Mouse (Mus musculus) spleen, postnatal 36 days (tissue): ENCODE measurements around the gene Appl1.

Experiments used
- DNase-seq, 2 experiments: peaks; one replicate each; pipeline ENCODE4 v3.0.0; 2022; ENCODE audit warnings: low spot score in 2 of 2, mixed read lengths in 1 of 2

Appl1 gene

DNA sequence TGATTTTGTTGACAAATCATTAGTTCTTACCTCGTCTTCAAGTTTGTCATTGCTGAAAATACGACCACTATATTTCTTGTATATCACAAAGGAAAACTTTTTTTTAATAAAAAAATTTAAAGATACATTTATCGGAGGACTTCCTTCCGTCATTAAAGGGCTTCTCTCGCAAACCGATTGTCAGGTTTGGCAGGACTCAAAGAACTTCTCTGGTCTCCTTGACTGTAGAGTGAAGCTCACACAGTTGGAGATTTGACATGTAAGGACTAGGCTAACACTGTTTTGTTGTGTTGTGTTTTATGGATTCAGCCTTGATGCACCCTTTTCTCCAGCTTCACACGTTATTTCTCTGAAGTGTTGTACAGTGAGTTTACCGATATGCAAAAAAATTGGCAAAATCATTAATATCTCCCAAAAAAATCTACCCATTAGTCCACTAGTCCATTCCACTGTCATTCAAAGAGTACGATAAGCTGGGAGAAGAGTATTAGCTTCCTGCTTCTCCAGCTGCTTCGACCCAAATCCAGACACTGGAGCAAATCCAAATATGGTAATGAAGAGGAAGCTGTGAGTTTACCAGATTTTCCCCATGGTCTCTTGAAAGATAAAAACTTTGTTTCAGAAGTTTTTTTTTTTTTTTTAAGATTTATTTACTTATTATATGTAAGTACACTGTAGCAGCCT lies at the start of gene Appl1:
Appl1 (minus strand) TSS at position 127 of the 684 bp plus-strand sequence.
- DNase-seq, result no peak

DNA sequence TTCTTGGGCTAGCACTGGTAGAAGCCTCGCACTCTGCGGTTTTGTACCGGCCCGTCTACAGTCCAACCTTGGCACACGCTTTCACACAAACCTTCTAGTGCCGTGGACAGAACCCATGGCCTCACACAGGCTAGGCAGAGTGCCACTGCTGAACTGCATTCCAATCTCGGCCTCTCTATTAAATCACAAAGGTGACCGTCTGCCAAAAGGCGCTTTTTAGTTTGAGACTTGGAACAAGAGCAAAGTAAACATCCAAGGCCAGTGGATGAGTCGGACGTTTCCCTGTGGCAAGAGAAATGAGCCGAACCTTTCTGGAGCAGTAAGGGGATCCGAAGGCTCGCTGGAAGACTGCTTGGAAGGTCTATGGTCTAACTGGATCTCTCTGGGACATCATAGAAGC lies 48.8 kb upstream of the Appl1 start:
- no peak for DNase-seq

GRCm38 (mm10) chr14:27017936-27018335 lies 46.9 kb upstream of the Appl1 start:
- DNase-seq, result peak in 1 of 2 experiments; percentile 18

GRCm38 (mm10) chr14:27013658-27014057 lies 42.6 kb upstream of the Appl1 start:
- DNase-seq, result no peak

GRCm38 (mm10) chr14:27011561-27011960 lies 40.5 kb upstream of the Appl1 start:
- no peak for DNase-seq

DNA sequence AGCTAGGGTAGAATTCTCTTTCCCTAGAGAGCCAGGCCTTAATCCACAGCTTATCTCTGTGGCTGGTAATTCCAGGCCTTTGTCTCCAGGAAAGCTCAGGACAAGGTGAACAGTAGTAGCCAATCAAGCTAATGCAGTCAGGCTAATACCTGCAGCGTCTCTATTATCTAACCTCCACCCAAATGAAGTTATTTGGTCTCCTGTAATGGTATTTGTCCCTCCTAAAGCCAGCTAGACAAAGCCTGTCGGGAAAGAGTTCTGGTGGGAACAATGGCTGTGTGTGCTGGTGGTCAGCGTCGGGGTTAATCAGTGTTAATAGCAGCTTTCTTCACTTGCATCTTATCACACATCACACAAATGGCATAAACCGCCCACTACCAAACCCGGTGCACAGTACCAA lies 34.9 kb upstream of the Appl1 start:
- no peak for DNase-seq

DNA sequence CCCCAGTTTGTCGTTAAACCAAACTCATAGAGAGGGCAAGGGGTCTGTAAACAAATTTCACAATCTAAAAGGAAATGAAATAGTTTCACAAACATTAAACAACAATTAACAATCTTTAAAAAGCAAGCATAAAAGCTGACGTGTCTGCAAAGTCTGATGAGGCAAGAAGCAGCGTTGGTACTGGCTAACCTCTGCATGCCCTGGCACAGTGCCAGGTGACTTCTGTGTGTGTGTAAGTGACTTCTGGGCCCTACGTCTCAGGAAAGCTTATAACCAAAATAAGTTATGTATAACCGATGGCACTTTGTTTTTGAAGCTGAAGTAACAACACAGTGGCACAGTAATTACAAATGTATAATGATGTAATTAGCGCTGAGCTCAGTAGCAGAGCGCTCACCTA lies 33.9 kb upstream of the Appl1 start:
- DNase-seq, result no peak

DNA sequence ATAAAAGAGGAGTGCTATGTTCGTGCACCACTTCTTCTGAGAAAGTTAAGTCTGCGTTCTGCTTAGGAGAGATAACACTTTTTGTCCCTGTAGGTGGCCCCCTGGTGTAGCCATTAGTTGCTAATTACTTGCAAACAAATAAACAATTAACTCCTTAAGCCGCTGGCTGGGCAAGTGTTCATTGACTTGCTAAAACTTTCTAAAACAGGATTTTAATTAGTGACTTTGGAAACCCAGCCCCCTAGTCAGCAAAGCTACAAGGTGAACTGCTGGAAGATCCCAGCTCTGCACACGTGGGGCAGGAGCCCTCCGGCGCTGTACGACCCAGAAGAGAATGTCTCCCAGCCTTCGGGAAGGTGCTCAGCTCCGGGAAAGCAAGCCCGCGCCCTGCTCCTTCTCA lies 29.4 kb upstream of the Appl1 start:
- no peak for DNase-seq

DNA sequence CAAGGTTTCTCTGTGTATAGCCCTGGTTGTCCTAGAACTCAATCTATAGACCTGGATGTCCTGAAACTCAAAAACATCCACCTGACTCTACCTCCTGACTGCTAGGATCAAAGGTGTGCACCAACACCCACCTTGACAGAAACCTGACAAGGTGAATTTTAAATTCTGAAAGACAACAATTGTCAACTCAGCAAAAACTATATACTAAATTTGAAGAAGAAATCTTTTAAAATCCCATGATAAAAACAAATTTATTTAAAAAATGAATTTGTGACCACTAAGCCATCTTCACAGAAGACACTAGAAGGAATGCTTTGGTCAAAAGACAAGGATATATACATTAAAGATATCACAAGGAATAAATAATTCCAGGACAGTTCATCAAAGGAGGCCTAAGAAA lies 25.2 kb upstream of the Appl1 start:
- DNase-seq, result no peak

DNA sequence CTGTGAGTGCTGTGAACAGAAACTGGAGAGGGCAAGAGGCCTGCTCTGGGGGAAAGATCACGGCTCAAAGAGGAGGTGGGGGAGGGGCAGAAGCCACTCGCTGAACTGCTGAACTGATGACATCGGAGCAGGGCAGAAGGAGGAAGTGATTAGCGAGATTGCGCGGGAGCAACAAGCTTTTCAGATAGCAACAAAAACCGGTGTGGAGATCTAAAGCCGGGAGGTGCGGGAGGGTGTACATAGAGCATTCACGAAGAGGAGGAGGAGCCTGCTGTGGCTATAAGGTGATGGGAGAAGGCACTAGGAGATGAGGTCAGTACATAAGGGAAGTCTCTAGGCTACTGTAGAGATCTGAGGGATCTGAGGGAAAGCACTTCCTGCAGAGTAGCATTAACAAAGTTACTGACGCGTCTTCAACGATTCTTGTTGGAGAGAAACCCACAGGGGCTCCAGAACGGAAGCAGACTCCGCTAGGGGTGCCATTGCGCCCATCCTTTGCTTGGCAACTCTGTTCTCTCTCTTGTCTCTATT lies 23.2 kb upstream of the Appl1 start, which contains the start of gene Hesx1:
Hesx1 (plus strand) TSS at position 206 of the 531 bp plus-strand sequence.
- peak; percentile 54 to 56 for DNase-seq

DNA sequence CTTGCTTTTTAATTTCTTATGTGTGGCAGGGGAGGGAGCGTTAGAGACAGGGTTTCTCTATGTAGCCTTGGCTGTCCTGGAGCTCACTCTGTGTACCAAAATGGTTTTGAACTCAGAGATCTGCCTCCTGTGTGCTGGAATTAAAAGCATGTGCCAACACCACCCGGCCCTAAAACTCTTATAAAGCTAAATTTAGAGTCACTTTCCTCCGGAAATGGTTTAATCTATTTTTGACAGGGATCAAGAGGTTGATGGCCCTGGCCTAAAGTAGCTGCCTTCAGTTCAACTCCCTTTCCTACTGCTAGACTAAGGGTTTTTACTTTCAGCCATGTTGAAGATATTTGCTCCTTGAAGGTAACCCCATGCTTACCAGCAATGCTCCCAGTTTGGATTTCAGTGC lies 22.4 kb upstream of the Appl1 start:
- DNase-seq, result no peak

DNA sequence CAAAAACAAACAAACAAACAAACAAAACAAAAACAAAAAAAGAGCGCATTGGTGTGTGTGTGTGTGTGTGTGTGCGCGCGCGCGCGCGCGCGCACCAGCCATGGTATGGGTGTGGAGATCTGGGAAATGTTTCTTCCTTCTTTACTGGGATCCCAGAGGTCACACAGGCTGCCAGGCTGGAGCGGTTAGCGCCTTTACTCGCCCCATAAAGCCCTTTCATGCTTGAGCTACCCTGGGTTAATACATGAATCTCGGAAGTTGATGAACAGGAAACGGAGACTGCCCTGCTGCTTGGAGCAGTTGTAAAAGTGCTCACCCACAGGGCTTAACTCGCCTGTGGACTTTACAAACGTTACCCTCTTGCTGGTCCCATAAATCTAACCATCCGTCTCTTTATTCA lies 20.6 kb upstream of the Appl1 start:
- no peak for DNase-seq

GRCm38 (mm10) chr14:26988694-26989093 lies 17.7 kb upstream of the Appl1 start:
- no peak for DNase-seq

GRCm38 (mm10) chr14:26982150-26982530 lies 11.1 kb upstream of the Appl1 start:
- DNase-seq, result no peak

DNA sequence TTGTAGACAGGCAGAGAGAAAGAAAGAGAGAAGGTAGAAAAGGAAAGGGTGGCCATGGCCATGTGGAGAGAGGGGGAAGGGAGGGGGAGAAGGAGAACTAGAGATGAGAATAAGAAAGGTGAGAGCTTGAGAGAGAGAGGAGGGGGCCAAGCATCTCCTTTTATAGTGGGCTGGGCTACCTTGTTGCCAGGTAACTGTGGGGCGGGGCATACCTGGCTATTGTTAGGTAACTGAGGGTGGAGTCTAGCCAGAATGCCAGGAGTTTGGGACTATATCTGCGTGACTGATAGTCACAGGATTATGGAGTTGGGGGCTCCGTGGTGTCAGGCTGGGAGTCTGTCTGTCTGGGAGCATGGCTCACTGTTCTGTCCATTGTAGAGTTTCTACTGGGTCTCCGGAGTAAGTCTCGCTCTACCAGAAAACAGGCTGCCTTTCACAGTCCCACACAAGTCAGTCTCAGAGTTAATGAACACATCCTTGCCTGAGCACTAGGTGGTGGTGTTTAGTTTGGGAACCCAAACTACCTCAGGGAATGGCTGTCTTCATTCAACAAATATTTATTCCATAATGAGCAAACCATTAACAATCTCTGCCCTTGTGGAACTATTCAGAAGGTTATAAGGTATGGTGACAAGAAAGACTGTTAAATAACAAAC lies 10.6 kb upstream of the Appl1 start:
- DNase-seq, result no peak

GRCm38 (mm10) chr14:26981021-26981420 lies 10.0 kb upstream of the Appl1 start:
- DNase-seq, result no peak

DNA sequence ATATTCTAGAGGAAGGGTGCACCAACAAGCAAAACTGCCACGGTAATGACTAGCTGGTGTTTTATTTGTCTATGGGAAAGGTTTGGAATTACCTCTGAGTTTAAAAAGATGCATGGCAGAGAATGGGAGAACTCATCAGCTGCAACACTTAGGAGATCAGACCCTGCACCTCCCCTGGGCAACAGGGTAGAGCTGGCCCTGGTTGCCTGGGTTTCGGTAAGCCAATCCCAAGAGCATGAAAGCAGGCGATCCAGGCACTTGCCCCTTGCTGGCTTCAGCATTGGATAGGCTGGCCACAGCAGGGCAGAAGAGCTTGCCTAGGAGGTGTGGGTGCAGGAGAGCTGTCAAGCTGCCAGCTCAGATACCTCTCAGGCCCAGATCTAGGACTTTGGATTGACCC lies 8.8 kb upstream of the Appl1 start:
- no peak for DNase-seq

GRCm38 (mm10) chr14:26977500-26977899 lies 6.5 kb upstream of the Appl1 start:
- DNase-seq, result no peak

DNA sequence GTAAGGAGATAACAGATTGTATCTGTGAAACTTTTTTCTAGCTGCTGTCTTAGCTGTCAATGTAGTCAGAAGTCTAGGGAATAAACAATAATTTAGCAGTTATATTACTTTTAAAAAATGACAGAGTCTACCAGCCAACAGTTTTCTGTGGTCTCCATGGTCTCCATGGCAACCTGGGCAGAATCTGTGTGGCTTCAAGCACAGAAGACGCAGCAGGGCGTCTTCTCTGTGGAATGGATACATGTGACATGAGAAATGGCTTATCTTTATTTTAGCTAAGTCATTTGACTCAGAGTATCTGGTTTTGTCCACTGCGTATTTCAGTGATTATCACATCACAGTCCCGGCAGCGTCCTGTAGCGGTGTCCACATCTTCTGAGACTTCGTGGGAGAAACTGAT lies 5.2 kb upstream of the Appl1 start:
- no peak for DNase-seq

GRCm38 (mm10) chr14:26975490-26975889 lies 4.5 kb upstream of the Appl1 start:
- no peak for DNase-seq

DNA sequence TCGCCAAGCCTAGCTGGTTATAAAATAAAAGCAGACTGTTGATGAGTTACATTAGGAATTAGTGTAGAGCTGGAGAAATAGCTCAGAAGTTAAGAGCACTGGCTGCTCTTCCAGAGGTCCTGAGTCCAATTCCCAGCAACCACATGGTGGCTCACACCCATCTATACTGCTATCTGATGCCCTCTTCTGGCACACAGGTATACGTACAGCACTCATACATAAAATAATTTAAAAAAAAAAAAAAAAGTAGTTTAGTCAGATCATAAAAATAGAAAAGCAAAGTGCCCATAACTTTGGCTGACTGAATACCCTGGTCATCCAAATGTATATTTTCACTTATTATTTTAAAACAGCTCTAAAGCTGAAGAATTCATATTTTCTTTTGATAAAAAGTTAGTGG lies 2.1 kb upstream of the Appl1 start:
- DNase-seq, result no peak

- DNase-seq, result peak; percentile 93 to 94
These were observed 546 bp downstream of the Appl1 start for GRCm38 (mm10) chr14:26970439-26970932.

- peak; percentile 46 to 54 for DNase-seq
These were observed 1.1 kb downstream of the Appl1 start for GRCm38 (mm10) chr14:26969856-26970407.
